Mouse (Mus musculus) monocyte, adult 2 months (primary cell): ENCODE measurements around the gene Zfand3.

ENCODE experiments used
- DNase-seq, 2 experiments: peaks; one replicate each; pipeline ENCODE4 v3.0.0; 2022; ENCODE audit warnings: low spot score in 2 of 2, low read depth in 1 of 2

The Zfand3 gene

DNA sequence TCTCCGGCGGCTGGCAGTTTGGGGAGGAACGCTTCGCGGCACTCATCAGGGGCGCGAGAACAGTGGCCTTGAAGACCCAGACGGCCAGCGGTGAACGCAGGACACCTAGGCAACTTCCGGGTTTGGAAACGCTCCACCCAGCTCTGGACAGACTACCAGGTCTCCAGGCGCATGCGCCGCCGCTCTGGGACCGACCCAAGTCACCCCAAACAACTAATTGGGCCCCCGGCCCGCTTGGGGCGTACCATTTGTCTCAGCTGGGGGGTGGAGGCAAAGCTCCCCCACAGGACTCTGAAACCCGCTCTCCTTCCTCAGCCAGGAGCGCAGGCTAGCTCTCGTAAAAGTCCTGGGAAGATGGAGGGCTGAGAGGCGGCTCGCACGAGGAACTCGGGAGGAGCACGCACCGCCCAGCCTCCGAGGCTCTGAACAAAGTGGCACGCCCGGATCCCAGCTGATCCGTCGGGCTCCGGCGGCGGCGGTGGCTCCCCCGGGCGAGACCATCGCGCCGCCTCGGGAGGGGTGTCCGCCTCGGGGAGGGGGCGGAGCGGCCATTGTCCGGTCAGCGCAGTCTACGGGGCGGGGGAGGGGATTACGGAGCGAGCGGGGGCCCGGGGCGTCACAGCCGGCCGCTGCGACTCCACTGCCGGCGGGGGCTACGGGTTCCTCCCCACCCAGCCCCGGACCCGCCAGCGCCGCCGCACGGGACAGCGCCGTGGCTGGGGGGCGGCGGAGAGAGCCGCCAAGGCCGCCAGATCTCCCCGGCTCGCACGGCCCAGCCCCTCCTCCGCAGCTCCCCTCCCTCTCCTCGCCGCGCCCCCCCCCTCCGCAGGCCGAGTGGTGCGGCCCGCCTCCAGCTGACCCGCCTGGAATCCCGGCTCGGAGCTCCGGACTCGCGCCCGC is at the start of gene Zfand3:
TSS of gene Zfand3 (plus strand) at position 531 of the 900 bp plus-strand sequence.
- peak; percentile 80 to 92 for DNase-seq

DNA sequence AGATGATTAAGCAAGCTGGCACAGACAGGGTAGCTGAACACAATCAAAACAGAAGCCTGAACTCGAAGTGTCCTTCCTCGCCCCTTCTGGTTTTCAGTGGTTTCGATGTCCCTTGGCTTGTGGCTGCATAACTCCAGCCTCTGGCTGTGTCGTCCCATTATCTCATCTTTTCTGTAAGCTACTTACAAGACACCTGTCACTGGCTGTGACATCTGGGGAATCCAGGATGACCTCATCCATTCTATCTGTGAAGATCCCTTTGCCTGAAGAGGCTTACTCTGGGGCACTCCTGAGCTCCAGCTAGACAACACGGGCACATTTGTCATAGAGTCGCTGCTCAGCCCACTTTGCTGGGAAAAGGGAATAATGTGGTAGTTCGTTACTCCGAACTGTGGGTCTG is 48.7 kb upstream of the Zfand3 start:
- no peak for DNase-seq

- DNase-seq: no peak
Measured at GRCm38 (mm10) chr17:29963730-29964259, 40.7 kb upstream of the Zfand3 start.

GRCm38 (mm10) chr17:29965506-29965905 is 39.0 kb upstream of the Zfand3 start:
- no peak for DNase-seq

DNA sequence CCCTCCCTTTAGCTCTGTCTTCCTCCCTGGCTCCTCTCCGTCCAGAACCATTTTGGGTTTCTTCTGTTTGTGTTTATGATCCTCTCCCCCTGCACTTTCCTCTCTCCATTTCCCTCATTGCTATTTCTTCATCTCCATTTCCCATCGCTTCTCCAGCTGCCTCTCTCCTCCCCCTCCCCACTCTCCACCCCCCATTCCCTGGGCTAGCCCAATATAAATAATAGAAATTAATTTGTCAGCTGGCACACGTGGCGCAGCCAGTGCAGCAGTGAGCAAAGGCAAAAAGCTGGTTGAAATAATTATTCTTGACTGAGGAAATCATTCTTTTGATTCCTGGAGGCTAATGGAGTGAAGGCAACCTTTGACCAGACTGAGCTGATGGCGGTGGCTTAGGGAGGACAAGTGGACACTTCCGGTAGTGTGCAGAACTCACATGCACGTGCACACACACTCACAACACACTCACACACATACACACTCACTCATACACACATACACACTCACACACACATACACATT is 34.4 kb upstream of the Zfand3 start, which contains the start of gene Mdga1:
TSS of gene Mdga1 (minus strand) at position 51 of the 519 bp plus-strand sequence.
- no peak for DNase-seq

DNA sequence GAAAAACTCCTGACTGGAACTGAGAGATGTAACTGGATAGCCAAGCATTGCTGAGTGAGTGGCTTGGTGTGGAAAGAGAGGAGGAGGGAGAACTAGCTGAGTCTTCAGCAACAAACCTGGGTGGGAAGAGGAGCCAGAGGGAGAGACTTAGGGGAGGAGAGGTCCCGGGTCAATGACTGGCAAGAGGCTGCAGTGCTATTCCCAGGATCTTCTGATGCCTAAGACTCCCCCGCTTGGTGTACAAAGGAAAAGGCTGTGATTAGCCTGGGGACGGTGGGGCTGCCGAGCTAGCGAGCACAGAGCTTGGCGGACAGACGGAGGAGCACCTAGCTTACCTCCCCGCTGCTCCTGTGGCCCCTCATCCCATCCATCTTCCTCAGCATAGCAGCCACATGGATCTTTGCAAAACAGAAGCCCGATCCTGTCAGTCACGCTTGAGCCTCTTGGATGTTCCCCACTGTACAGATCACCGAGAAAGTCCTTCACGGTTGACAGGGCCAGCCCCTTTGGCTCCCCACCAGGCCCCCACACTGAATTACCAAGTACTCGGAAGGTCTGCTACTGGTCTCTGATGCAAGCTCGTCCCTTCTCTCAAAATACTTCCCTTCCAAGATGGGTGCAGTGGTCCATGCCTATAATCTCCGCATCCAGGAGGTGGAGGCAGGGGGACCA is 32.6 kb upstream of the Zfand3 start:
- no peak for DNase-seq

GRCm38 (mm10) chr17:29973226-29973625 is 31.3 kb upstream of the Zfand3 start:
- DNase-seq: no peak

- peak; percentile 26 to 55 for DNase-seq
Measured at GRCm38 (mm10) chr17:29975731-29976130, 28.8 kb upstream of the Zfand3 start.

GRCm38 (mm10) chr17:29979020-29979419 is 25.5 kb upstream of the Zfand3 start:
- DNase-seq: no peak

GRCm38 (mm10) chr17:29979841-29980240 is 24.7 kb upstream of the Zfand3 start:
- no peak for DNase-seq

DNA sequence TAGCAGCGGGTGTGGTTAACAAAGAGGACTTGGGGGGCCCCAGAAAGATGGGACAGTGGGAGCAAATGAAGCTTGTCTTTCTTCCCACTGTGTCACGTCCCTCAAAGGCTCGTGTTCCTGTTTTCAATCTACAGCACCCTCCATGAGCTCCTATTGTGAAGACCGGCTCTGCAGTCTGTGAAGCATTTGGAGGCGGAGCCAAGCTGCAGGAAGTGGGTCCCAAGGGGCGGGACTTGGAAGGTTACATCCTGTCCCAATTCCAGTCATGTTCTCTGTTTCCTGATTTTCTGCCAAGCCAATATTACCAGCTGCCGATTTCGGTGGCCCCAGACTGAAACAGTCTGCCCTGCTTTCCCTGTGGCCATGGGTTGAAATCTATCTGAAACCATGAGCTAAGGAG is 23.0 kb upstream of the Zfand3 start:
- DNase-seq: no peak

GRCm38 (mm10) chr17:29983190-29983589 is 21.3 kb upstream of the Zfand3 start:
- no peak for DNase-seq

- DNase-seq: no peak
Measured at GRCm38 (mm10) chr17:29984931-29985330, 19.6 kb upstream of the Zfand3 start.

- DNase-seq: no peak
Measured at GRCm38 (mm10) chr17:29985534-29985933, 19.0 kb upstream of the Zfand3 start.

GRCm38 (mm10) chr17:29988141-29988540 is 16.4 kb upstream of the Zfand3 start:
- DNase-seq: no peak

DNA sequence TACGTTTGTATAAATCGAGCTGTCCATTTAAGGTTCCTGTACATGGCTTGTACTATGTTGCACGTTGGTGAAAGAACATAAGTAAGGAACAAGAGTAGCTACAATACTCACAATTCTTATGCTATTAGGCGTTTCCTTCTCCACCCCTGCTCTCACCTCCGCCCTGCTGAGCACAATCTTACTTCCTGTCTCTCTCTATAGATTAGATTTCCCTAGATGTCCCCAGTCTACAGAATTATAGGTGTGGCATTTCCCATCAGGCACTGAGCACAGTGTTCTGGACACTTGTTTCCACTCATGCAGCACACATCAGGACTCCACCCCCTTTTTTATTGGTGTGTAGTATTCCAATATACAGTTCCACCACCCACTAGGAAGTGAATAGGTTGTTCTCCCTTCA is 14.9 kb upstream of the Zfand3 start:
- DNase-seq: no peak

DNA sequence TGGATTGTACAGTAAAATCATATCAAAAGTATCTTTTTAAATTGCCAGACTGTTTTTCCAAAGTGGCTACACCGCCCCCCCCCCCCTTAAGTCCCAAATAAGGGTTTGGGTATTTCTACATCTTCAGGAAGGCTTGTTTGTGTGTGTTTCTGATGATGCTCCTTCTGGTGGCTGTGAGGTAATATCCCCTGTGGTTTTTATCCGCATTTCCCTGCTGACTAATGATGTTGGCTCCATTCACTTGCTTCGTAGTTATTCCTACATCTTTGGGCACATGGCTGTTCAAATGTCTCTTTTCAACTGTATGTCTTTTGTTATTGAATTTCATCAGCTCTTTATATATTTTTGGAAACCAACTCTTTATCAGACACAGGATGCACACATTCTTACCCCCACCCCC is 14.4 kb upstream of the Zfand3 start:
- DNase-seq: no peak

GRCm38 (mm10) chr17:29990845-29991244 is 13.7 kb upstream of the Zfand3 start:
- DNase-seq: no peak

GRCm38 (mm10) chr17:29993488-29993887 is 11.0 kb upstream of the Zfand3 start:
- DNase-seq: no peak

GRCm38 (mm10) chr17:29994011-29994410 is 10.5 kb upstream of the Zfand3 start:
- DNase-seq: no peak

DNA sequence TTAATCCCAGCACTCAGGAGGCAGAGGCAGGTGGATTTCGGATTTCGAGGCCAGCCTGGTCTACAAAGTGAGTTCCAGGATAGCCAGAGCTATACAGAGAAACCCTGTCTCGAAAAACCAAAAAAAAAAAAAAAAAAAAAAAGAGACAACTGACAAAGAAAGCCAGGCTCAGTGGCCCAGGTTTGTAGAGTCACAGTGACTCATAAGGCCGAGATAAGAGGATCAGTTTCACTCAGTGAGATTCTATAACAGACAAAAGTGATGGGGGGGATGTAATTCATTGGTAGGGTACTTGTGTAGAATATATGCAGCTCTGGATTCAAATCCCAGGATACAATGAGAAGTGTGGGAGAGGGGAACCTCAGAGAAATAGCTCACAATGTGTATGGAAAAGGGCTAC is 10.1 kb upstream of the Zfand3 start:
- no peak for DNase-seq

GRCm38 (mm10) chr17:29995986-29996385 is 8.5 kb upstream of the Zfand3 start:
- no peak for DNase-seq
